Mouse (Mus musculus) 416B (cell line): ENCODE data around the gene Cdc25a.

Source experiments
- DNase-seq: peaks from one replicate; pipeline ENCODE4 v3.0.0; 2011; ENCODE audit warnings: low read depth

Gene Cdc25a

DNA sequence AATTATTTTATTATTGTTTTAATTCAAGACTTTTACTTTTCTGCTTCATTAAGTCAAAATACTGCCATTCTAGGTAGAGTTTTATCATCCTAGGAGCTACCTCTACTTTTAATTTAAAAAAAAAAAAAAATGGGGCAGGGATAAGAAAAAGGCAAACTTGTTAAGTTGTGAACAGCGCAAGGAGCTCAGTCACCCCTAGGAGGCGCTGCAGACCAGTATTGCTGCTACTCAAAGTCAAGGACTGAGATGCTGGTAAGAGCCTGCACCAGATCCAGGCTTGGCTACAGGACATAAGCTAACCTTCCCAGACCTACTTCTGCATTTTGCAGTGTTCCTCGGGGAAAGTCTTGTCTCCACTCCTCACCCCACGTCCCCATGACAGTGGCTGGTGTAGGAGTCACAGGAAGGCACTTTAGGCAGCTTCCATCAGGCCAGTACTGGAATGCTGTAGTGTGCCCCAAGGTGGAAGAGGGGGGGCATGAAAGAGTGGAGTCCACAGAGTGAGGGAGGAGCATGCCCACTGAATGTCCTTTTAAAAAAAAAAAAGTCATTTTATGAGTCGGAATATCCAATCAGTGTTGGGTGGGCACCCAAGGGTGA lies 17.4 kb downstream of the Cdc25a start:
- DNase-seq = peak; percentile 85

DNA sequence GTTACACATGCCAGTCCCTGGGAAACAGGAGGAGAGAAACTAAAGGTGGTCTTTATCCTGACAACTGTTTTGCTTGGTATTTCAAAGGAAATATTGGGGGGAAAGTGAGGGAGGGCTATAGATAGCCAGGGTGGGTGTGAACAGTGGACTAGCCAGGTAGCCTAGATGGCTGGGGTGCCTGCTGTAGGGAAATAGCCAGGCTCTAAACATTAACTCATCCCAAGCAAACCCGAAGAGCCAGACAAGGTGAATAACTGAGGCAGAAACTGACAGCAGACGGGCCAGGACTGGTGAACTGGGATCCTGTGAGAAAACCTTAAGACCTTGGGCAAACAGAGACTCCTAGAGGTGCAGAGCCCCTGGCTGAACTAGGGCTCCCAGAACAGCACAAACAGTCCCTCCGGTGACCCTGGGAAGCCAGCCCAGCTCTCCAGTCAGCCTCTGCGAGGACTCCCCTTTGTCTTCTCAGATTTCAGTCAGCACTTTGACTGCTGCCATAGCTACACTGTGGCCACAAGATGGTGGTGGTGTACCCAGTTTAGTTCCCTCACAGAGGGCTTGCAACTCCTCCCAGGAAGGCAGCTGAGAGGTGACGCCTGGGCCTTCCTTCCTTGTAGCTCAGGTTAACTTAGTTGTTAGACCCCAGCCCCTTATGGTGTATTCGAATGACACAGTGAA lies 19.2 kb downstream of the Cdc25a start:
- peak; percentile 89 for DNase-seq

DNA sequence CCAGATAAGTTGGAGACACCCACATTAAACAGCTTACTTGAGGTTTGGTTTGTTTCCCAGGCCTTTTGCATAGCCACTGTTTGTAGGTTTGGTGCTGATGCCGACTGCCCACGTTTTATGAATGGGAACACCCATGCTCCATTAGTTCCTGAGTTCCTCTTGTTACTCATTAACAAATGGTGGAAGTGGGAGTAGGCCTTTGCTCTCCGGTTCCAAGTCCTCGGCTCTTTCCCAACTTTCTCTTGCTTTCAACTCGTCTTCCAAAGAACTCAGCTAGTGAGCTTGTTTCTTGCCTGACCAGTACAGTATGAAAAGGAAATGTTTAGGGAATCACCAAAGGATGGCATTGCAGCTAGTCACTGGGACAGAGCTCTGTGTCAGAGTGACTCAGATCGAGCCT lies 20.2 kb downstream of the Cdc25a start:
- no peak for DNase-seq

DNA sequence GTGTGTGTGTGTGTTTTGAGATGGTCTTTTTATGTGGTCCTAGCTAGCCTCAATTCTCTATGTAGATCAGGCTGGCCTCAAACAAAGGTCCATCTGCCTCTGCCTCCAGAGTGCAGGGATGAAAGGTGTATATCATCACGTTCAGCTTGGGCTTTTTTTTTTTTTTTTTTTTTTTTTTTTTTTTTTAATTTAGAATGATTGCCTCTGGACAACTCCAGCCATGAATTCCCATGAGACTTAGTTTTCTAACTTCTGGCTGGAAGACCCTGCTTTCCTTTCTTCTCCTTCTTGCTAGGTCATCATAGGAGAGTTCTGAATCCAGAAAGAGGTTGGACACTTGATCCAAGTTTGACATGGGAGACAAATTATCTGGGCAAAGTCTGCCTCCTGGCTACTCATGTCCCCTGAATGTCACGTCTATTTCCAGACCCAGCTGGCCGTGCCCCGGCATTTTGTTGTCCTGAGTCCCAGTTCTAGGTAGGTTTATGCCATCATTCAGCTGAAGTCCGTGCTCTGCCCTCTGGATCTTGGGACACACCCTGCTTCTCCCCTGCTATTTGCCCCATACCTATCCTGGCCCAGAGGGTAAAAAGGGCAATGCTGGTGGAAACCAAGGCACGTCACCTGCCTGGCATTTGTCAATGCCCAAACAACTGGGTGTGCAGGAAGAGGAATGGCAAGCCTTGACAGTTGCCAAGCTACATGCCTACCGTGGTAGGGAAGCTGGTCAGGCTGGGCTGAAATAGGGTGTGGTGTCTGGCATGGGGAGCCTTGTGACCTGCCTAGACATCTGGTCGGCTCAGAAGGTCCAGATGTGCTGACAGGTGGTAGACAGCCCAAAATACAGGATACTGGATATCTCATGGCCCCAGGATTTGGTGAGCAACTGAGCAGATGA lies 21.1 kb downstream of the Cdc25a start:
- no peak for DNase-seq

DNA sequence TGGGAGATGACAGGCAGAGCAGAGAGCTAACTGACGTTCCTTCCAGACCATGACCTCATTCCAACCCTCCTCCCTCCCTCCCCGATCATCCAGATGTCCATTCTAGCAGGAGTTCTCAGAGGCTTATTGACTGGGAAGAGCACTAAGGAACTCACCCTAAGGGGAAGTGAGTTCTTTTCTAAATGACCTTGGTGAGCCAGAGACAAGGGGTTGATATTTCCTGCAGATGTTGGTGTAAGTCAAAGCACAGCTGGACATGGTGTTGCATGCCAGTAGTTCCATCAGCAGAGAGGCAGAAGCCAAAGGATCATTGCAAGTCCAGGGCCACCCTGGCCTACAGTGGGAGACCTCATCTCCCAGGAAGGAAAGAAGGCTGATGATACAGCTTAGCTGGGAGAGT lies 22.6 kb downstream of the Cdc25a start:
- DNase-seq = peak; percentile 45

DNA sequence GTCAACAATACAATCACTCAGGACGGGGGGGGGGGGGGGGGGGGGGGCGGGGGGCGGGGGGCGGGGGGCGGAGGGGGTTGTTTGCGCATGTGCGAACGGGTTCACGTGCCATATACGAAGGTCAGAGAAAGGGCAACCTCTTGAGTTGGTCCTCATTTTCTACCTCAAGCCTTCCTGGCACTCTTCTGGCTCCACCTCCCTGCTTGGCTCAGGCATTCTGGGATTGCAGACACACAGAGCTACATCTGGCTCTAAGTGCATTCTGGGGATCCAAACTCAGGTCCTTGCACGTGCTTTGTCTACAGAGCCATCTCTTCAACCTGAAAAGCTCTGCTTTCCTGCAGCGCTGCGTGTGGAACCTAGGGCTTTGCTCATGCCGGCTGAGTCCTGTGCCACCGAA lies 24.0 kb downstream of the Cdc25a start:
- no peak for DNase-seq

DNA sequence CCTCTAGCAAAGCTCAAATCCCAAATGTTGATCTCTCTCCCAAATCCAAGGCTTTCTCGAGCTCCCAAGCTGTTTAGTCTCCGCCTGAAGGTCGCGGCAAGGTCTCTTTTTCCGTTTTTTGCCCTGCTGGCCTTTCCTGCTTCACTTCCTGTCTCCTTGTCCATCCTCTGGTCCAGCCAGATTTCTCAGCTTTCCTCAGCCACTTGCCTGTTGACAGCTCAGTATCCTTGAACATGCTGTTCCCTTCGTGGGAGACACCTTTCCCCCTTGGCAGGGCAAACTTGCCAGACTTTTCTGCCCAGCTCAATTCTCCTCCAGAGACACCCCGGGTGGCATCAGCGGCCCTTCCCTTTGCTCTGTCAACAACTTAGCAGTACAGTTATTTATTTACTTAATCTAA lies 24.4 kb downstream of the Cdc25a start:
- DNase-seq = no peak

DNA sequence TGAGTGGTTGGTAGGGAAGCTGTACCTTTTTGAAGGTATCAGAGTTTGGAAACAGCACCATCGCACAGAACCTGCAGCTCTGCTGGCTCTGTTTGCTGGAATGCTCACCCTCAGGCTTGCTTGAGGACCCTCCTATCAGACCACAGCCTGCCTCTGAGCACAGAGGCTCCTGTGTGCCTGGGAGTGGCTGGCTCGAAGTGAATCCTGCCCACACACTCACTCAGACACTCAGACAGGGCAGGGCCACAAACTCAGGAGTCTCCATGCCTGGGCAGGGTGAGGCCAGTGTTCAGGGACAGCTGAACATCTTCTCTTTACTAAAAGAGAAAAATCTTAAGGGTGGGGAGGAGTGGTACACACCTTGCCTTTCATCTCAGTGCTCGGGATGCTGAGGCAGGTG lies 25.2 kb downstream of the Cdc25a start:
- no peak for DNase-seq

DNA sequence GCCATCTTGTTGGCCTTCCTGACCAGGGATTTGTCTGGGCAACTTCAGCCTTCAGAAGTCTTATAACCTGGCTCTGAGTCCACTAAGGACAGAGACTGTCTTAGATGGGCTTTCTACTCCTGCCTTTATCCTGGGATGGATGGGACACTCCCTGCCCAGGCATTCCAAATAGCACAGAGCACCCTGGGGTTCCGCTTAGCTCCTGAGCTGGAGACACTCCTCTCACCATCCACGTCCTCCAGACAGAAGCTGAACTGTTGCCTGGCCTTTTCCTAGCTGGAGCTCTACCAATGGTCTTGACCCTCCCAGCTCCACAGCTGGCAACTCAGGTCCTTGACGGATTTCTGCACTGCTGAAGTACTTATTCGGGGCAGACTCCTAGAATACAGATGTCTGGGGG lies 26.9 kb downstream of the Cdc25a start:
- DNase-seq = no peak

DNA sequence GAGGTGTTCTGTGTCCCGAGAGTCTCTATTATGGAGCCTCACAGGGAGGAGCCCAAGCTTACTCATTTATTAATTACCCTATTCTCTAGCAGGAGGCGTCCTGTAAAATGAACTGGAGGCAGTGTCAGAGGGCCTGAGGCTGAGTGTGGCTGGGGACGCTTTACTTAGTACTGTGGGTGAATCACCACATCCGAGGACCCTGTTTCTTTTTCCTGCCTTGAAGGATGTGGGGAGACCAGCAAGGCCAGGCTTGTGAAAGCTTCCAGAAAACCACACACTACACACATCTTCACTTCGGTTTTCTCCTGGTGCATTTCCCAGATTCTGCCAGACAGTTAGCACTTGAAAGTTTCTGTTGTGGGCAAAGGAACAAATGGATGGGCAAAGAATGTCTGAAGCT lies 27.4 kb downstream of the Cdc25a start:
- peak; percentile 90 for DNase-seq

DNA sequence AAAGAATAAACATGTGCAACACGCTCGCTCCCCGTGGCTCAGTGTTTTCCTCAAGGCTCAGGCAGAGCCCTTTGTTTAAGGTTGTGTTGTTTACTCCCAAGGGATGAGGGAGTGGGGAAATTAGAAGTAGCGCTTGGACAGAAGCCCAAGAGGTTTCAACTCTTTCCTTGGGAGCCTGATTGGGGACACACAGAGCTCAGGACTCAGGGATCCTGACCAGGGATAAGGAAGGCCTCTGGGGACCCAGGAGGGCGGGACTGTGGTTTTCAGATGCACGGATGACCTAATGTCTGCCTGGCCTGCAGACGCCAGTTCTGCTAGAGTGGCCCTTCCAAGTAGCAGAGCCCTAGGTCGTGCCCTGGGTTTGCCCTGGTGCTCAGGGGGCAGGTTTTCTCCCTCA lies 31.9 kb downstream of the Cdc25a start:
- DNase-seq = no peak

DNA sequence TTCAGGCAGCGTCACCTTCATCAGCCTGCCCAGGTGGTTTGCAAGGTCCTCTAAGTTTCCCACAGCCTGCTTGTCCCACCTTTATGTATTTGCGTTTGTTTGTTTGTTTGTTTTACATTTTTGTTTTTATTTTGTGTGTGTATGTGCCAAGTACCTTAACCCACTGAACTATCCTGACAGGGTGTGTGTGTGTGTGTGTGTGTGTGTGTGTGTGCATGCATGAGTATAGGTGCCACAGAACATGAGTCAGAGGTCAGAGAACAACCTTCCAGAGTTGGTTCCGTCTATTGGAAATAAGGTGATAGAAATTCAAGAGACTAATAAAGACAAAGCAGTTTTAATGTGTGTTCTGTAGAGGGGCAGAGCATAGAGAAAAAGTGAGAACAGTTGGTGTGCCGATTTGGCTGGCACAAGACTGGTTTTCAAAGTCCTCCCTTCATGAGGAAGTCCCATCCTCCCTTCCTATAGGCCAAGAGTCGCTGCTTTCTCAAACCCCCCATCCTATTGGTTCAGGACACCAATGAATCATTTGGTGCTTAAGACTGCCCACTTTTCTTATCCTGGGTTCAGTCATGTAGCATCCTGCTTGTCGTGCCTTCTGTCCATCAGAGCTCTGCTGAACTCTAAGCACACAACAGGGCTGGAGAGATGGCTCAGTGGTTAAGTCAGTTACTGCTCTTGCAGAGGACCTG lies 32.5 kb downstream of the Cdc25a start:
- DNase-seq = peak; percentile 85

DNA sequence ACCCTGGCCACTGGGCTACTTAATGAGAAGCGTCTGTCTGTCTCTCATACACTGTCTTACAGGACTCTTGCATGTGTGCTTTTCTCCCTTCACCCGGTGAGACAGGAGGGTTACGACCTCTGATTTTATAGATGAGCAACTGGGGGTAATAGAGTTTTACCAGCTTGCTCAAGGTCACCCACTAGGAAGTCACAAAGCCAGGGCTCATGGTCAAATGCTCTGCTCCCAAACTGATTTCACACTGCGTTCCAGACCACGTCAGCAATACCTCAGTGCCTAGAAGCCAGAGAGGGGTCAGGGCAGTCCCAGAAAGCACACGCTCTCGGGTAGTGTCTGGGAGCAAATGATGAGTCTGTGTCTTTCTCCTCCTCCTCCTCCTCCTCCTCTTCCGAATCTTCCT lies 33.7 kb downstream of the Cdc25a start:
- DNase-seq = no peak

DNA sequence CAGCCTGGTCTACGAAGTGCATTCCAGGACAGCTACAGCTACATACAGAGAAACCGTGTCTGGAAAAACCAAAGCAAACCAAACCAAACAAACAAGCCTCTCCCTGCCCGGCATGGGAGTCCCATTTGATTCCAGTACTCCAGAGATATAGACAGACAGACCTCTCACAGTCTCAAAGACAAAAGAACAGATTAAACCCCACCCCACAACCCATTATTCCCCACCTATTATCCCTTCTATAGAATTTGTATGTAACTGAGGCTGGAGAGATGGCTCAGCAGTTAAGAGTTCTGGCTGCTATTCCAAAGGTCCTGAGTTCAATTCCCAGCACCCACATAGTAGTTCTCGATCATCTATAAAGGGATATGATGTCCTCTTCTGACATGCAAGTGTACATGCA lies 34.5 kb downstream of the Cdc25a start:
- DNase-seq = no peak

DNA sequence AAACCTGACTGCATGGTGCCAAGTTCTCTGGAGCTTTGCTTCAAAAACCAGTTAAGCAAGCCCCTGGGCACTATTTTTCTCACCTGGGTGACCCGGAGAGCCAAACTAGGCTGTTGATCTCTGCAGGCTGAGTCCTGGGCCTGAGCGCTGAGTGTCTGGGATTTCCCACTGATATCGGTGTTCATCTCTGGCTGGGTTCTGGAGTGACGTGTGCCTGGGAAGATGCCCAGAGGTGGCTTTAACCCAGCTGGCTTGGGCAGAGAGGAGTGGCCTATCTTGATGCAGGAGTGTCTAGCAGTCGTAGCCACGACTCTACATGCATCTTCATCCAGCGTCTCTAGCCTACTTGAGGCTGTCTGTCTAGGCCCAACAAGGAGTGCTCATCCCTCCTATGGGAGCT lies 36.4 kb downstream of the Cdc25a start:
- DNase-seq = no peak

DNA sequence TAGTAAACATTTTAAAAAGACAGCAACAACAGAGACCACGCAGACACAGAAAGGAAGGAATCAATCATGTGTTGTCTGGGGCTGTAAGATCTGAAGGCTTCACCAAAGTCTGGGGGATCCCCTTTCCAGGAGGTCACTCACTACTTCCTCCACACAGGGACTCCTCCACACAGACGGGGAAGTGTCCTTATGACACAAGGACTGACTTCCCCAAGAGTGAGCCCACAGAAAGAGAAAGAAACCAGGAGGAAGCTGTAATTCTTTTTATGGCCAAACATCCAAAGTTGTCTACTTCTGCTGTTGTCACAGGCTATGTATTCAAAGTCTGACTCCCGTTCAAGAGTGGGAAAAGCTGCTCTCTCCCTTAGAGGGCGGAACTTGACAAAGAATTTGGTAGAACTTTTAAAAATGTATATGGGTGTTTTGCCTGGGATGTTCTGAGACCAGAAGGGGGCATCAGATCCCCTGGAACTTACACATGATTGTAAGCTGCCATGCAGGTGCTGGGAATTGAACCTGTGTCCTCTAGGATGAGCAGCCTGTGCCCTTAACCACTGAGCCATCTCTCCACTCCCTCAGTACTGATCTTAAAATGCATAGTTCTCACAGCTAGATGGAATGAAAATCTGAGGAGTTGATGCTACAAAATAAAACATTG lies 39.0 kb downstream of the Cdc25a start:
- peak; percentile 55 for DNase-seq

DNA sequence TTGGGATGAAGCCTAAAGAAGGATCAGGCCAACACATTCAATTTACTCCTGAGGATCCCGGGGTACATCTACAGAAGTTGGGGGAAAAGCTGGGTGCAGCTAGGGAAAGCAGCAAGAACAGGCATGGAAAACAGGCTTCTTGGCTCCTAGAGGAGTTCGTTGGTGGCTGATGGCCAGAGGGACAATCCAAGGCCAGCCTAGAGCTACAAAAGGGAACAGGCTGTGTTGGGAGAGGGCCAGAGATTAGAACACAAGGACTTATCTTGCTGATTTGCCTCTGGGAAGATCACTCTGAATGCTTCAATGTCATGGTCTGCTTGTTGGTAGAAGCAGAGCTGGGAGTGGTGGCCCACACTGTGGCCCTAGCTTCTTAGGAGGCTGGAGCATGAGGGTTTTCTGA lies 42.6 kb downstream of the Cdc25a start:
- no peak for DNase-seq

DNA sequence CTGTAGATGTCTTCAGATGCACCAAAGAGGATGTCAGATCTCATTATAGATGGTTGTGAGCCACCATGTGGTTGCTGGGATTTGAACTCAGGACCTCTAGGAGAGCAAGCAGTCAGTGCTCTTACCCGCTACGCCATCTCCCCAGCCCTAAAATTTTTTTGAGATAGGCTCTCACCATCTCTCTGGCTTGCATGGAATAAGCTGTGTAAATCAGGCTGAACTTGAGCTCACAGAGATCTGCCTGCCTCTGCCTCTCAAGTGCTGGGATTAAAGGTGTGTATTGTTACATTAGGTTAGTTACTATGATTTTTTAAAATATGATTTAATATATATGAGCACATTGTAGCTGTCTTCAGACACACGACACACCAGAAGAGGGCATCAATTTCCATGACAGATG lies 53.8 kb downstream of the Cdc25a start:
- DNase-seq = no peak

DNA sequence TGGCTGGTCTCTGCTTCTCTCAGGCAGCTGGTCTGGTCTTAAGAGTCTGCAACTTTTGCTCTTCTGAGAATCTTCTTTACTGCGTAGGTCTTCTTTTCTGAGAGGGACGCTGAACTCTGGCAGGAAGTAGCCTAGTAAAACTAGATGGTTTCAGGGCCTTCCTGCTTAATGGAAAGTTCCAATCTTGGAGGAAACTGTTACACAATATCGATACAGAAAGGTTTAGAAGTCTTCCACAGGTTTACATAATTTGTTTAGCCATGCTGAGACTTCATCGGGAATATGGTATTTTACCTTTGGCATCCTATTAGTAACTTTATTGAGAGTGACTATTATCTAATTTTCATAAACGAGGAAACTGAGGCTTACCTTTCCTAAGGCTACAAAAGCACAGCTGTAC lies 54.7 kb downstream of the Cdc25a start:
- DNase-seq = peak; percentile 18

DNA sequence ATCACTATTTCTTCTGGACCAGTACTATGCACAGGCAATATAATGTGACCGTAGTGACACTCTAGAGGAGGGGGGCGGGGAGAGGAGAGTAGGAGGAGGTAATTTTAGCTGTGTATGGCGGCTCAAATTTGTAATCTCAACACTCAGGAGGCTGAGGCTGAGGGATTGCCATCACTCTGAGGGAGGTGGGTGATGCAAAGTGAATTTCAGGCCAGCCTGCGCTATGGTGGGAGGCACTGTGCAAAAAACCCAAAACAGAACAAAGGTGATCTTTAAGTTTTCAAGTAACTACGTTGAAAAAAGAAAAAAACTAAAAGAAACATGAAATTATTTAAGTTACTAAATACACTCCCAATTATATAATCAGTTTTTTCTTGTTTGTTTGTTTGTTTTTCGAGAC lies 55.4 kb downstream of the Cdc25a start:
- peak; percentile 29 for DNase-seq

DNA sequence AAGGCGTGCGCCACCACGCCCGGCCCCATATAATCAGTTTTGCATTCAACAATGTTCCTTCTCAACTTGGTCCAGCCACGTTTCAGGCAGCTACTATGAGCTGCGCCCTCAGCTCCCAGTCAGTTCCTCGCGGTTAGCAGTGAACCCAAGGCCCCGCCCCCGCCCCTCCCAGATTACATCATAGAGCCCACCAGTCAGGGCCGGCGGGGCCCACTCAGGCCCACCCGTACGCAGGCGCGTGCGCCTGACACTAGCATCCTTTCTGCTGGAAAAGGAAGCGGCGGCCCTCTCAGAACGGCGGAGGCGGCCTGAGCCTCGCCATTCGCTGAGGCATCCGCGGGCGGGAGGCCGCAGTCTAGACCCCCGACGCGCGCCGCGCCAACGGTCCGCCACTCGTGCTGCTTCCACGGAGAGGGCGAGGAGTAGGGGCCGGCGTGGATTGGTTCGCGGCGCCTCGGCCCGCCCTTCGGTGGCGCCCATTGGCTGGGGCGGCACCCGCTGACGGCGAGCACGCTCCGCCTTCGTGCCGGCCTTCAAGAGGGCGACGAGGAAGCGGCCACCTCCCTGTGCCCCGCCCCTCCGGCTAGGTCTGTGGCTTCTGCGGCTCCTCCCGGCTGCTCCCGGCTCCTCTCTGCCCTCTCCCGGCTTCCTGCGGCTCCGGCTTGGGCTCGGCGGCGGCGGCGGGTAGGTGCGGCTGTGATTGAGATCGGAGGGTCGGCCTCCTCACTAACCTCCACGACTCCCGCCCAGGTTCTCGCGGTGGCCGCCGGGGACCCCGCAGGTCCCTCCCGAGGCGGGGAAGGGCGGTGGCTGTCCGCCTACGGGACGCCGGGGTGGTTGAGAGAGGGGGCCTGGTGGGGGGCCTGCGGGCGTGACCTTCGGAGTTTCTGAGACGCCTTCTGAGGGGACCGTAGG lies 56.1 kb downstream of the Cdc25a start, which contains the start of gene Map4:
Map4 (plus strand) TSS at position 204 of the 915 bp plus-strand sequence.
- DNase-seq = peak; percentile 97
